Mouse (Mus musculus) stomach, postnatal 0 days (tissue): Measurements from ENCODE around the gene Unc80.

Experiments used
- CTCF ChIP-seq: IDR thresholded peaks from 2 replicates; pipeline ENCODE4 v1.5.1; 2016; ENCODE audit warnings: antibody characterized with exemption, low read depth, mild to moderate bottlenecking, moderate library complexity
- EP300 ChIP-seq: optimal IDR thresholded peaks from 2 replicates; pipeline ENCODE3; 2016; ENCODE audit warnings: antibody characterized with exemption

- TF ChIP-seq CTCF (no peak), EP300 (no peak)
Observed at GRCm38 (mm10) chr1:66700149-66700692, 232.1 kb downstream of the Unc80 start.
